Mouse (Mus musculus) heart, adult 2 months (tissue): ENCODE data around the gene Olfr406. TPM values are rescaled to one million over a fixed set of nuclear protein-coding genes. Genes with fewer than 3 reads are reported as not detected.

Source experiments
- DNase-seq, 2 experiments: peaks; one replicate each; pipeline ENCODE4 v3.0.0; 2021
- H3K27ac ChIP-seq: fragments of 200-600 bp; 2 replicates; pipeline ENCODE4 v1.8.1; 2022
- H3K27me3 ChIP-seq: fragments of 200-500 bp; 2 replicates; pipeline ENCODE4 v1.6.1; 2012; ENCODE audit warnings: mild to moderate bottlenecking, low read length, inconsistent platforms, mixed read lengths; ENCODE audit not compliant: control insufficient read depth, insufficient read depth
- H3K36me3 ChIP-seq: fragments of 200-500 bp; 2 replicates; pipeline ENCODE4 v1.6.1; 2012; ENCODE audit warnings: low read length, inconsistent platforms; ENCODE audit not compliant: control insufficient read depth, insufficient read depth
- H3K4me1 ChIP-seq: fragments of 200-500 bp; 2 replicates; pipeline ENCODE4 v1.6.1; 2011; ENCODE audit warnings: low read length; ENCODE audit not compliant: control insufficient read depth, insufficient read depth
- H3K4me3 ChIP-seq: fragments of 200-600 bp; 2 replicates; pipeline ENCODE4 v1.8.1; 2022
- H3K79me2 ChIP-seq: fragments of 200-500 bp; replicated peaks from 2 replicates; pipeline ENCODE4 v1.6.1; 2012; ENCODE audit warnings: mild to moderate bottlenecking, inconsistent platforms, low read length, moderate library complexity, mixed read lengths; ENCODE audit not compliant: control insufficient read depth, insufficient read depth
- H3K9ac ChIP-seq: fragments of 200-500 bp; 2 replicates; pipeline ENCODE4 v1.6.1; 2012; ENCODE audit warnings: low read depth, mild to moderate bottlenecking, control low read depth, inconsistent platforms, low read length, mixed read lengths
- CTCF ChIP-seq: fragments of 200-600 bp; IDR thresholded peaks from 2 replicates; pipeline ENCODE4 v1.8.1; 2022; ENCODE audit warnings: antibody characterized with exemption, mild to moderate bottlenecking, moderate library complexity
- EP300 ChIP-seq: fragments of 200-500 bp; IDR thresholded peaks from 2 replicates; pipeline ENCODE4 v1.6.1; 2011; ENCODE audit warnings: low read depth, low read length, control low read depth; ENCODE audit not compliant: insufficient read depth
- POLR2A ChIP-seq: fragments of 200-500 bp; IDR thresholded peaks from 2 replicates; pipeline ENCODE4 v1.6.1; 2011; ENCODE audit warnings: mild to moderate bottlenecking, low read depth, low read length, control low read depth; ENCODE audit not compliant: insufficient read depth
- WGBS: fragments of 180-500 bp; shearing (Covaris S2); methylation state at CpG from one replicate; pipeline ENCODE4 v1.1.7; 2018; 5-methylcytosine and 5-hydroxymethylcytosine counted together
- intact Hi-C: fragments of 180-260 bp; cut with DNase I; formaldehyde crosslinking; loops from one replicate; pipeline ENCODE4 v1.15.1; 2025
- long read RNA-seq: library from polyadenylated mRNA; stranded (forward); transcript quantifications from one replicate; pipeline ENCODE4 v2.0.0, GENCODE M21; 2021
- polyA plus RNA-seq: library from polyadenylated mRNA; depleted of rRNA; stranded (reverse); fragments of >200 nt; gene quantifications from 2 replicates; pipeline ENCODE4 v1.2.3, GENCODE M21; 2012; rRNA removed
- total RNA-seq, 2 experiments: library from RNA; stranded (reverse); gene quantifications; 2 replicates each; pipeline ENCODE4 v1.2.3; 2021

Gene Olfr406
- not detected for total RNA-seq
- not detected in 2 replicates for polyA plus RNA-seq
- long read RNA-seq: 0 reads

- 25% methylated on average over 2 of the region's 2 CpGs for WGBS
Observed at GRCm38 (mm10) chr11:74259508-74259907, at the start of gene Olfr406. TSS of gene Olfr406 (plus strand) at chr11:74259808.

GRCm38 (mm10) chr11:74211279-74211678 is 48.3 kb upstream of the Olfr406 start, which contains the start of gene Olfr43:
TSS of gene Olfr43 (minus strand) at chr11:74211379.
- no peak for TF ChIP-seq POLR2A
- no peak for TF ChIP-seq EP300
- no peak for TF ChIP-seq CTCF
- H3K4me1 ChIP-seq: no peaks in the 10 kb centered on the region
- 44% methylated on average over 1 of the region's 1 CpGs for WGBS
- H3K36me3 ChIP-seq: no peaks in the 10 kb centered on the region
- H3K9ac ChIP-seq: no peak within 1 kb of the TSS
- H3K27ac ChIP-seq: no peak within 1 kb of the TSS
- H3K4me3 ChIP-seq: no peak within 1 kb of the TSS
- no peak for DNase-seq
- H3K79me2 ChIP-seq: no peaks in the 10 kb centered on the region
- intact Hi-C loops: no loop called here
- H3K27me3 ChIP-seq: no peaks in the 10 kb centered on the region

More at GRCm38 (mm10) chr11:74259508-74259907, at the start of gene Olfr406:
- DNase-seq: no peak
- H3K36me3 ChIP-seq: no peaks in the 10 kb centered on the region
- H3K27ac ChIP-seq: no peak within 1 kb of the TSS
- intact Hi-C loops: no loop called here
- TF ChIP-seq CTCF (no peak), EP300 (no peak), POLR2A (no peak)
- H3K27me3 ChIP-seq: no peaks in the 10 kb centered on the region
- no peaks in the 10 kb centered on the region for H3K79me2 ChIP-seq
- H3K4me3 ChIP-seq: no peak within 1 kb of the TSS
- no peak within 1 kb of the TSS for H3K9ac ChIP-seq
- no peaks in the 10 kb centered on the region for H3K4me1 ChIP-seq

GRCm38 (mm10) chr11:74241201-74241600 is 18.4 kb upstream of the Olfr406 start:
- H3K4me3 ChIP-seq: no peak overlapping the region
- H3K9ac ChIP-seq: no peak overlapping the region
- H3K36me3 ChIP-seq: no peaks in the 10 kb centered on the region
- H3K27me3 ChIP-seq: no peaks in the 10 kb centered on the region
- intact Hi-C loops: no loop called here
- no peak overlapping the region for H3K27ac ChIP-seq
- H3K79me2 ChIP-seq: no peaks in the 10 kb centered on the region
- no peaks in the 10 kb centered on the region for H3K4me1 ChIP-seq
- WGBS: 71% methylated on average over 3 of the region's 3 CpGs
- no peak for DNase-seq
- TF ChIP-seq CTCF: no peak
- TF ChIP-seq EP300: no peak
- no peak for TF ChIP-seq POLR2A

GRCm38 (mm10) chr11:74283436-74283835 is 23.8 kb downstream of the Olfr406 start, which contains the start of gene Olfr59:
TSS of gene Olfr59 (plus strand) at chr11:74283736.
- WGBS: 33% methylated on average over 2 of the region's 2 CpGs
- H3K27ac ChIP-seq: no peak within 1 kb of the TSS
- DNase-seq: no peak
- no peaks in the 10 kb centered on the region for H3K4me1 ChIP-seq
- intact Hi-C loops: no loop called here
- H3K27me3 ChIP-seq: no peaks in the 10 kb centered on the region
- H3K4me3 ChIP-seq: no peak within 1 kb of the TSS
- H3K36me3 ChIP-seq: no peaks in the 10 kb centered on the region
- TF ChIP-seq CTCF (no peak), POLR2A (no peak), EP300 (no peak)
- no peak within 1 kb of the TSS for H3K9ac ChIP-seq
- H3K79me2 ChIP-seq: no peaks in the 10 kb centered on the region

- intact Hi-C loops: no loop called here
- Histone ChIP-seq H3K4me3 (no peak overlapping the region), H3K27ac (no peak overlapping the region), H3K9ac (no peak overlapping the region), H3K4me1 (no peaks in the 10 kb centered on the region), H3K27me3 (no peaks in the 10 kb centered on the region), H3K36me3 (no peaks in the 10 kb centered on the region), H3K79me2 (no peaks in the 10 kb centered on the region)
- 55% methylated on average over 2 of the region's 2 CpGs for WGBS
- no peak for DNase-seq
- no peak for TF ChIP-seq EP300
- TF ChIP-seq POLR2A: no peak
Observed at GRCm38 (mm10) chr11:74287256-74287655, 27.6 kb downstream of the Olfr406 start.

Other genes starting within 250 kb of the Olfr406 start
- not detected for gene Olfr139, start 203.3 kb upstream of the Olfr406 start, total RNA-seq
- gene Olfr139, start 203.3 kb upstream of the Olfr406 start, polyA plus RNA-seq: not detected in 2 replicates
- not detected for gene Olfr399, start 203.2 kb upstream of the Olfr406 start, total RNA-seq
- gene Olfr399, start 203.2 kb upstream of the Olfr406 start, polyA plus RNA-seq: not detected in 2 replicates
- not detected for gene Zfp616, start 189.9 kb upstream of the Olfr406 start, total RNA-seq
- gene Zfp616, start 189.9 kb upstream of the Olfr406 start, polyA plus RNA-seq: not detected in 2 replicates
- not detected for gene Olfr401, start 146.1 kb upstream of the Olfr406 start, total RNA-seq
- not detected in 2 replicates for gene Olfr401, start 146.1 kb upstream of the Olfr406 start, polyA plus RNA-seq
- gene Olfr402, start 106.3 kb upstream of the Olfr406 start, total RNA-seq: not detected
- not detected in 2 replicates for gene Olfr402, start 106.3 kb upstream of the Olfr406 start, polyA plus RNA-seq
- gene Olfr403, start 73.6 kb upstream of the Olfr406 start, total RNA-seq: not detected
- gene Olfr403, start 73.6 kb upstream of the Olfr406 start, polyA plus RNA-seq: not detected in 2 replicates
- gene Olfr43, start 48.4 kb upstream of the Olfr406 start, total RNA-seq: not detected
- not detected in 2 replicates for gene Olfr43, start 48.4 kb upstream of the Olfr406 start, polyA plus RNA-seq
- gene Olfr59, start 23.9 kb downstream of the Olfr406 start, total RNA-seq: not detected
- gene Olfr59, start 23.9 kb downstream of the Olfr406 start, polyA plus RNA-seq: not detected in 2 replicates
- not detected for gene Olfr410, start 78.2 kb downstream of the Olfr406 start, total RNA-seq
- gene Olfr410, start 78.2 kb downstream of the Olfr406 start, polyA plus RNA-seq: not detected in 2 replicates
- gene Olfr411, start 92.8 kb downstream of the Olfr406 start, total RNA-seq: not detected
- not detected in 2 replicates for gene Olfr411, start 92.8 kb downstream of the Olfr406 start, polyA plus RNA-seq
- gene Olfr412, start 102.3 kb downstream of the Olfr406 start, total RNA-seq: not detected
- not detected in 2 replicates for gene Olfr412, start 102.3 kb downstream of the Olfr406 start, polyA plus RNA-seq